Mouse (Mus musculus) MEL (cell line): ENCODE measurements at regions not wholly inside any gene's neighbourhood (a gene's known extent, or its start where the extent isn't known, plus 50 kb on each side); places are given as distances from the start of the nearest gene placed in this dataset.

Experiments
- DNase-seq: peaks from one replicate; pipeline ENCODE4 v3.0.0; 2011; ENCODE audit warnings: low read depth, low spot score
- H3K27ac ChIP-seq: 2 replicates; pipeline ENCODE4 v1.5.1; 2012; ENCODE audit warnings: low read depth, mild to moderate bottlenecking, control low read depth, low read length, moderate library complexity; ENCODE audit not compliant: control insufficient read depth
- H3K27me3 ChIP-seq, 2 experiments: fragments of 150-350 bp in 1 of 2; sonication (generic) in 1 of 2; 2 replicates each; pipeline ENCODE4 v1.6.1; 2012; ENCODE audit warnings: low read length in 2 of 2, mild to moderate bottlenecking in 2 of 2, improper control_type of control experiment in 1 of 2, moderate library complexity in 1 of 2; ENCODE audit not compliant: insufficient read depth in 2 of 2, control insufficient read depth in 1 of 2
- H3K36me3 ChIP-seq, 2 experiments: 2 replicates each; pipeline ENCODE4 v1.6.1; 2012 to 2014; ENCODE audit warnings: low read length in 2 of 2, improper control_type of control experiment in 1 of 2, inconsistent platforms in 1 of 2, mild to moderate bottlenecking in 1 of 2; ENCODE audit not compliant: insufficient read depth in 2 of 2, control insufficient read depth in 1 of 2
- H3K4me1 ChIP-seq, 2 experiments: fragments of 150-350 bp in 1 of 2; sonication (generic) in 1 of 2; 2 replicates each; pipeline ENCODE4 v1.6.1; 2012; ENCODE audit warnings: low read length in 2 of 2, improper control_type of control experiment in 1 of 2, mild to moderate bottlenecking in 1 of 2; ENCODE audit not compliant: insufficient read depth in 2 of 2, control insufficient read depth in 1 of 2
- H3K4me3 ChIP-seq, 2 experiments: fragments of 150-350 bp in 1 of 2; sonication (generic) in 1 of 2; 2 replicates each; pipeline ENCODE4 v1.5.1; 2012; ENCODE audit warnings: low read depth in 2 of 2, low read length in 2 of 2, mild to moderate bottlenecking in 2 of 2, moderate library complexity in 2 of 2, control low read depth in 1 of 2, improper control_type of control experiment in 1 of 2; ENCODE audit not compliant: control insufficient read depth in 1 of 2, insufficient read depth in 1 of 2
- H3K79me2 ChIP-seq: 2 replicates; pipeline ENCODE4 v1.6.1; 2012; ENCODE audit warnings: mild to moderate bottlenecking, low read length, moderate library complexity; ENCODE audit not compliant: control insufficient read depth, poor library complexity, insufficient read depth
- H3K9ac ChIP-seq: 2 replicates; pipeline ENCODE4 v1.6.1; 2012; ENCODE audit warnings: low read depth, mild to moderate bottlenecking, control low read depth, low read length, moderate library complexity; ENCODE audit not compliant: control insufficient read depth, poor library complexity, severe bottlenecking
- H3K9me3 ChIP-seq: fragments of 150-350 bp; sonication (generic); replicated peaks from 2 replicates; pipeline ENCODE4 v1.6.1; 2012; ENCODE audit warnings: mild to moderate bottlenecking, low read length, improper control_type of control experiment, moderate library complexity; ENCODE audit not compliant: insufficient read depth
- BHLHE40 ChIP-seq: IDR thresholded peaks from 2 replicates; pipeline ENCODE4 v1.6.1; 2012; ENCODE audit warnings: low read depth, mild to moderate bottlenecking, inconsistent platforms, low read length, improper control_type of control experiment, borderline replicate concordance
- CHD2 ChIP-seq: IDR thresholded peaks from 2 replicates; pipeline ENCODE4 v1.6.1; 2011; ENCODE audit warnings: low read length, improper control_type of control experiment
- EP300 ChIP-seq, 2 experiments: IDR thresholded peaks; 2 replicates each; pipeline ENCODE4 v1.6.1; 2011; ENCODE audit warnings: improper control_type of control experiment in 2 of 2, low read length in 2 of 2, low read depth in 1 of 2, mild to moderate bottlenecking in 1 of 2
- GABPA ChIP-seq: IDR thresholded peaks from 2 replicates; pipeline ENCODE4 v1.6.1; 2012; ENCODE audit warnings: low read depth, mild to moderate bottlenecking, inconsistent platforms, low read length, improper control_type of control experiment, moderate library complexity
- GATA1 ChIP-seq: IDR thresholded peaks from 2 replicates; pipeline ENCODE4 v1.6.1; 2011; ENCODE audit warnings: low read depth, low read length, improper control_type of control experiment
- HCFC1 ChIP-seq: IDR thresholded peaks from 2 replicates; pipeline ENCODE4 v1.6.1; 2012; ENCODE audit warnings: low read depth, mild to moderate bottlenecking, inconsistent platforms, low read length, improper control_type of control experiment, moderate library complexity
- KAT2A ChIP-seq: conservative IDR thresholded peaks from 2 replicates; pipeline ENCODE4 v1.6.1; 2012; ENCODE audit warnings: low read depth, low read length, improper control_type of control experiment, inconsistent platforms
- MYB ChIP-seq: IDR thresholded peaks from 2 replicates; pipeline ENCODE4 v1.6.1; 2011; ENCODE audit warnings: mild to moderate bottlenecking, low read depth, low read length, improper control_type of control experiment
- MYC ChIP-seq: IDR thresholded peaks from 2 replicates; pipeline ENCODE4 v1.6.1; 2011; ENCODE audit warnings: low read depth, mild to moderate bottlenecking, low read length, improper control_type of control experiment, moderate library complexity
- NELFE ChIP-seq: IDR thresholded peaks from 2 replicates; pipeline ENCODE4 v1.6.1; 2011; ENCODE audit warnings: low read depth, low read length, improper control_type of control experiment
- NRF1 ChIP-seq: IDR thresholded peaks from 2 replicates; pipeline ENCODE4 v1.6.1; 2014; ENCODE audit warnings: low read depth, mild to moderate bottlenecking, inconsistent platforms, low read length, improper control_type of control experiment, moderate library complexity; ENCODE audit not compliant: poor library complexity, insufficient read depth, severe bottlenecking
- RAD21 ChIP-seq: IDR thresholded peaks from 2 replicates; pipeline ENCODE4 v1.6.1; 2011; ENCODE audit warnings: mild to moderate bottlenecking, low read depth, low read length, improper control_type of control experiment
- SIN3A ChIP-seq: IDR thresholded peaks from 2 replicates; pipeline ENCODE4 v1.6.1; 2012; ENCODE audit warnings: low read length, improper control_type of control experiment, inconsistent platforms
- UBTF ChIP-seq: IDR thresholded peaks from 2 replicates; pipeline ENCODE4 v1.6.1; 2012; ENCODE audit warnings: low read depth, mild to moderate bottlenecking, inconsistent platforms, low read length, improper control_type of control experiment, moderate library complexity, borderline replicate concordance; ENCODE audit not compliant: insufficient read depth
- USF2 ChIP-seq, 2 experiments: IDR thresholded peaks; 2 replicates each; pipeline ENCODE4 v1.6.1; 2011 to 2012; ENCODE audit warnings: improper control_type of control experiment in 2 of 2, low read length in 2 of 2, borderline replicate concordance in 1 of 2, inconsistent platforms in 1 of 2, low read depth in 1 of 2, mild to moderate bottlenecking in 1 of 2; ENCODE audit not compliant: insufficient read depth in 1 of 2
- ZC3H11A ChIP-seq: IDR thresholded peaks from 2 replicates; pipeline ENCODE4 v1.6.1; 2012; ENCODE audit warnings: low read depth, mild to moderate bottlenecking, inconsistent platforms, low read length, improper control_type of control experiment
- ZKSCAN1 ChIP-seq: IDR thresholded peaks from 2 replicates; pipeline ENCODE4 v1.6.1; 2012; ENCODE audit warnings: low read depth, mild to moderate bottlenecking, inconsistent platforms, low read length, improper control_type of control experiment, moderate library complexity
- ZMIZ1 ChIP-seq: IDR thresholded peaks from 2 replicates; pipeline ENCODE4 v1.6.1; 2012; ENCODE audit warnings: low read depth, mild to moderate bottlenecking, inconsistent platforms, low read length, improper control_type of control experiment, moderate library complexity

GRCm38 (mm10) chr12:58643843-58644242, 368.0 kb downstream of the Sec23a start:
- Histone ChIP-seq H3K9ac (no peak overlapping the region), H3K4me3 (no peak overlapping the region), H3K36me3 (no peaks in the 10 kb centered on the region), H3K27ac (no peak overlapping the region), H3K79me2 (no peaks in the 10 kb centered on the region), H3K9me3 (no peaks in the 10 kb centered on the region), H3K27me3 (no peaks in the 10 kb centered on the region), H3K4me1 (no peaks in the 10 kb centered on the region)
- no peak for TF ChIP-seq ZC3H11A
- TF ChIP-seq KAT2A = no peak
- no peak for TF ChIP-seq NRF1
- no peak for TF ChIP-seq ZMIZ1
- TF ChIP-seq GABPA = no peak
- no peak for TF ChIP-seq GATA1
- TF ChIP-seq UBTF = no peak
- TF ChIP-seq HCFC1 = no peak
- TF ChIP-seq SIN3A = no peak
- TF ChIP-seq USF2 (IDR thresholded peaks at IDR 0.05; ENCODE audit: borderline replicate concordance in 1 of 2, insufficient read depth in 1 of 2, low read depth in 1 of 2, low read length in 2 of 2) = no peak
- TF ChIP-seq NELFE = no peak
- no peak for TF ChIP-seq ZKSCAN1
- TF ChIP-seq MYC = no peak
- no peak for TF ChIP-seq MYB
- TF ChIP-seq RAD21 = no peak
- TF ChIP-seq CHD2 = no peak
- TF ChIP-seq BHLHE40 = no peak
- no peak for DNase-seq

- Histone ChIP-seq H3K9me3 (no peaks in the 10 kb centered on the region), H3K27ac (no peak overlapping the region), H3K4me1 (no peaks in the 10 kb centered on the region), H3K4me3 (no peak overlapping the region), H3K9ac (no peak overlapping the region), H3K36me3 (no peaks in the 10 kb centered on the region), H3K27me3 (no peaks in the 10 kb centered on the region), H3K79me2 (no peaks in the 10 kb centered on the region)
- TF ChIP-seq USF2 (IDR thresholded peaks at IDR 0.05; ENCODE audit: borderline replicate concordance in 1 of 2, insufficient read depth in 1 of 2, low read depth in 1 of 2, low read length in 2 of 2) = no peak
- no peak for TF ChIP-seq ZMIZ1
- no peak for TF ChIP-seq EP300 (IDR thresholded peaks at IDR 0.05; ENCODE audit: low read depth in 1 of 2, low read length in 2 of 2)
- TF ChIP-seq ZKSCAN1 = no peak
- no peak for DNase-seq
Observed at GRCm38 (mm10) chr12:58639478-58639877, 370.4 kb upstream of the Clec14a start.
